Mouse (Mus musculus) neutrophil, adult 83 days (primary cell): ENCODE measurements around the gene Gm13697. TPM values are rescaled to one million over a fixed set of nuclear protein-coding genes. Genes with fewer than 3 reads are reported as not detected.

ENCODE experiments used
- total RNA-seq, 2 experiments: library from RNA; stranded (reverse); gene quantifications; one replicate each; pipeline ENCODE4 v1.2.4; 2023

The Gm13697 gene
- total RNA-seq: 1 to 10 TPM in 1 of 2 experiments, under 1 TPM in 1; 0.93 to 1.3 TPM

GRCm38 (mm10) chr2:83984443-83984842 is at the start of gene Gm13697:
Gene Gm13697, plus strand, starts transcription at chr2:83984743.

GRCm38 (mm10) chr2:83940931-83941361 is 43.6 kb upstream of the Gm13697 start, which contains the start of gene Zswim2:
Gene Zswim2, minus strand, starts transcription at chr2:83941228.

GRCm38 (mm10) chr2:83955393-83955792 is 29.1 kb upstream of the Gm13697 start, which contains the start of gene Gm13698:
Gene Gm13698, plus strand, starts transcription at chr2:83955693.

GRCm38 (mm10) chr2:83961203-83961602 is 23.3 kb upstream of the Gm13697 start, which contains the start of gene Gm13693:
Gene Gm13693, plus strand, starts transcription at chr2:83961503.

GRCm38 (mm10) chr2:83967013-83967412 is 17.5 kb upstream of the Gm13697 start, which contains the start of gene Gm13695:
Gene Gm13695, plus strand, starts transcription at chr2:83967313.

GRCm38 (mm10) chr2:83972823-83973222 is 11.7 kb upstream of the Gm13697 start, which contains the start of gene Gm13696:
Gene Gm13696, plus strand, starts transcription at chr2:83973123.

GRCm38 (mm10) chr2:83978633-83979032 is 5.9 kb upstream of the Gm13697 start, which contains the start of gene Gm13694:
Gene Gm13694, plus strand, starts transcription at chr2:83978933.

GRCm38 (mm10) chr2:83990253-83990652 is 5.7 kb downstream of the Gm13697 start, which contains the start of gene Gm13691:
Gene Gm13691, plus strand, starts transcription at chr2:83990553.

Other genes with a start within 250 kb of the Gm13697 start
- not detected for gene Fam171b, start 172.1 kb upstream of the Gm13697 start, total RNA-seq
- not detected for gene Zswim2, start 43.5 kb upstream of the Gm13697 start, total RNA-seq
- 1 to 10 TPM in 1 of 2 experiments, under 1 TPM in 1; 0.93 to 1.3 TPM for gene Gm13698, start 29.1 kb upstream of the Gm13697 start, total RNA-seq
- 1 to 10 TPM in 1 of 2 experiments, under 1 TPM in 1; 0.93 to 1.3 TPM for gene Gm13693, start 23.2 kb upstream of the Gm13697 start, total RNA-seq
- 1 to 10 TPM in 1 of 2 experiments, under 1 TPM in 1; 0.93 to 1.3 TPM for gene Gm13695, start 17.4 kb upstream of the Gm13697 start, total RNA-seq
- 1 to 10 TPM in 1 of 2 experiments, under 1 TPM in 1; 0.93 to 1.3 TPM for gene Gm13696, start 11.6 kb upstream of the Gm13697 start, total RNA-seq
- 1 to 10 TPM in 1 of 2 experiments, under 1 TPM in 1; 0.93 to 1.3 TPM for gene Gm13694, start 5.8 kb upstream of the Gm13697 start, total RNA-seq
- gene Gm13691, start 5.8 kb downstream of the Gm13697 start, total RNA-seq: 1 to 10 TPM in 1 of 2 experiments, under 1 TPM in 1; 0.93 to 1.3 TPM